Mouse (Mus musculus): Measurements from ENCODE around the gene Dmrta2.

The Dmrta2 gene

GRCm38 (mm10) chr4:109977148-109978067 lies at the start of gene Dmrta2:
Gene Dmrta2, plus strand, starts transcription at chr4:109978053.
- no peak for DNase-seq (ENCODE audit: low spot score in 2 of 2)

GRCm38 (mm10) chr4:109929058-109929457 lies 48.8 kb upstream of the Dmrta2 start:
- DNase-seq (ENCODE audit: low spot score in 2 of 2), result no peak

- DNase-seq (ENCODE audit: low spot score in 2 of 2), result no peak
These were observed 47.4 kb upstream of the Dmrta2 start for GRCm38 (mm10) chr4:109930445-109930844.

GRCm38 (mm10) chr4:109930935-109931334 lies 46.9 kb upstream of the Dmrta2 start:
- DNase-seq (ENCODE audit: low spot score in 2 of 2), result no peak

GRCm38 (mm10) chr4:109936557-109936956 lies 41.3 kb upstream of the Dmrta2 start:
- DNase-seq (ENCODE audit: low spot score in 2 of 2), result no peak

- DNase-seq (ENCODE audit: low spot score in 2 of 2), result no peak
These were observed 38.6 kb upstream of the Dmrta2 start for GRCm38 (mm10) chr4:109939291-109939690.

GRCm38 (mm10) chr4:109945554-109945953 lies 32.3 kb upstream of the Dmrta2 start:
- DNase-seq (ENCODE audit: low spot score in 2 of 2), result no peak

- DNase-seq (ENCODE audit: low spot score in 2 of 2), result no peak
These were observed 28.5 kb upstream of the Dmrta2 start for GRCm38 (mm10) chr4:109949307-109949706.

GRCm38 (mm10) chr4:109953509-109953908 lies 24.3 kb upstream of the Dmrta2 start:
- DNase-seq (ENCODE audit: low spot score in 2 of 2), result no peak

GRCm38 (mm10) chr4:109960201-109960935 lies 17.5 kb upstream of the Dmrta2 start:
- no peak for DNase-seq (ENCODE audit: low spot score in 2 of 2)

GRCm38 (mm10) chr4:109963570-109964279 lies 14.1 kb upstream of the Dmrta2 start:
- no peak for DNase-seq (ENCODE audit: low spot score in 2 of 2)

GRCm38 (mm10) chr4:109969561-109969960 lies 8.3 kb upstream of the Dmrta2 start:
- no peak for DNase-seq (ENCODE audit: low spot score in 2 of 2)

GRCm38 (mm10) chr4:109973991-109974654 lies 3.7 kb upstream of the Dmrta2 start:
- no peak for DNase-seq (ENCODE audit: low spot score in 2 of 2)

GRCm38 (mm10) chr4:109974655-109975380 lies 3.0 kb upstream of the Dmrta2 start:
- no peak for DNase-seq (ENCODE audit: low spot score in 2 of 2)

GRCm38 (mm10) chr4:109975381-109976240 lies 2.2 kb upstream of the Dmrta2 start:
- no peak for DNase-seq (ENCODE audit: low spot score in 2 of 2)

GRCm38 (mm10) chr4:109976273-109977147 lies 1.3 kb upstream of the Dmrta2 start:
- DNase-seq (ENCODE audit: low spot score in 2 of 2), result peak in 1 of 2 experiments; percentile 18

- DNase-seq (ENCODE audit: low spot score in 2 of 2), result no peak
These were observed 410 bp downstream of the Dmrta2 start for GRCm38 (mm10) chr4:109978068-109978857.

GRCm38 (mm10) chr4:109978858-109979340 lies 1.0 kb downstream of the Dmrta2 start:
- no peak for DNase-seq (ENCODE audit: low spot score in 2 of 2)

Measured in urinary bladder, postnatal 4 days (tissue).